Mouse (Mus musculus): ENCODE data around the gene Cuzd1.

DNA sequence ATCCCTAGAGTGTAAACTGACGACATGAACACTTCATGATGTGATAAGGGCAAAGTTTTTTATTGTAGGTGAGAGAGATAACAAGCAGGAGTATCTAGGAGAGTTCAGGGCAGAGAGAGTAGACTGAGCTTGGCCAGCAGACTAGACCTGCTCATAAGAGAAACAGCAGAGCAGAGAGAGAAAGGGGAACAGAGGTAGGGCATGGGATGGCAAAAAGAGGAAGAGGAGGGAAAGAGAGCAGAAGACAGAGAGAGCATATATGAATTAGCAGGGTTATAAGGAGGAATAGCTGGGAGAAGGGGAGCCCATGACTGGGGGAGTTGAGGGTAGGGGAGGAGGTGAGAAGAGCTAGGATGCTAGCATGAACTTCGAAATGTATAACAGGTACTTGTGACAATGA lies 9.6 kb upstream of the Cuzd1 start:
- TF ChIP-seq CTCF (IDR thresholded peaks at IDR 0.05; ENCODE audit: extremely low read depth, insufficient read depth, low read length), result no peak
- no peak for TF ChIP-seq POLR2A (IDR thresholded peaks at IDR 0.05; ENCODE audit: extremely low read depth, insufficient read depth, low read length)

All from cortical plate, adult 2 months (tissue).